Mouse (Mus musculus): ENCODE measurements around the gene Ccl20. TPM values are rescaled to one million over a fixed set of nuclear protein-coding genes. Genes with fewer than 3 reads are reported as not detected.

Ccl20 gene
- total RNA-seq, 4 experiments from 2014 or later: not detected

DNA sequence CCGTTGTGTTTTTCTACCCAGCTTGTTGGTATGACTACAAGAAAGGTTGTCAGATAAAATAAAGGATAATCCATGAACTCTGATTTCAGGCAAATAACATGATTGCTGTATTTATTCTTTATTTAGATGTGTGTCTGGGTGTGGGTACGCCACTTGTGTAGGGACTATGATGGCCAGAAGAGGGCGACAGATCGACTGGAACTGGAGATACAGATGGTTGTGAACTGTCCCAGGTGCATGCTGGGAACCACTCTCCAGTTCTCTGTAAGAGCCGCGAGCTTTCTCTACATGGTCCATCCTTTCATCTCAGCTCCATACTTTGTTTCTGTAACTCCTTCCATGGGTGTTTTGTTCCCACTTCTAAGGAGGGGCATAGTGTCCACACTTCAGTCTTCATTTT, 22.2 kb downstream of the Ccl20 start:
- DNase-seq (ENCODE audit: low spot score): no peak

DNA sequence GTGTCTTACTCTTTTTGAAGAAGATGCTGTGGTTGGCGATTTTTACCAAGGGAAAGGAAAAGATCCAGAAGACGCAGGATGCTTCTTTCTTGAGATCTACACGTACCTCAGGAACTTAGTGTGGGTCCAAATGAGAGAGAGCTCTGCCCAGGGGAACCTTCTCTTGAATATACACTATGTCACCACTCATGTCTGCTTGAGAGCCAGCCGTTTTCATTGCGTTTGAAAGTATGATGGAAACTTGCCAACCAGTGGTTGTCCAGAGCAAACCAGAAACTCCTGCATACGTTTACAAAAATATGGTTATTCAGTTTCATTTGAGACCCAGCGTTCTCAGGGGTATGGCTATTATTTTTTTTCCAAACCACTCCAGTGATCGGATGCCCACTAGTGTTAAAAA, 24.9 kb downstream of the Ccl20 start:
- no peak for DNase-seq (ENCODE audit: low spot score)

DNA sequence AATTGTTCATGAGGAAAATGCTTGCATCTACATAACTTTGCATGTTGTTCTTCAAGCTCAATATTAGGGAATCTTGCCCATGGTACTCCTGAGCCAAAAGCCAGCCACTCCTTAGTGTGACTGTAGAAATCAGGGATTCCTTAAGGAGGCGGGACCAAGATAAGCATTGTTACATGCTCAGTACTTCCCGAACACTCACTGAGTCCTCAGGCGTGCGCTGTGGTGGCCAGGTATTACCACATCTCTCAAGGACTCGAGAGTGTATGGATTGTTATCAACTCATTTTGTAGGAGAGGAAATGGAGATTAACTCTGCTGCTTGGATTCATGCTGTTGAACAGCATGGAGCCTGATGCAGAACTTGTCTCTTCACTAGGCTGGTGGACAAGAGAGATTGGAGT, 25.5 kb downstream of the Ccl20 start:
- DNase-seq (ENCODE audit: low spot score): no peak

DNA sequence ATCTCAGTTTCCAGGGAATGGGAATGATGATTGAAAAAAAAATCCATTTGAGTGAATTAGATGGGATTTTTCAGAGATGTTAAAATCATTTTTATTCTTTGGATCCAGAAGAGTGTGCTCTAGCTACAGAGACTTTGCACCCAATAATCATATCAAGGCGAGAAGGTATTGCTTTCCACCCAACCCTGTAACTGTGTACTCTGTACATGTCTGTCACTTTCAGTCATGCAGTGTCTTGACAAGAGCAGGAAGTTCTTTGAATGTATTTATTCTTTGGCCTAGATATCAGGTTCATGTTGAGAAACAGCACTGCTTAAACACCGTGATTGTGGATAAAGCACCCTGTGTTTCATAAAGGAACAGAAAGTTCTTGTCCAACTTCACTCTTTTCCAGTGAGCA, 30.0 kb downstream of the Ccl20 start:
- DNase-seq (ENCODE audit: low spot score): no peak

DNA sequence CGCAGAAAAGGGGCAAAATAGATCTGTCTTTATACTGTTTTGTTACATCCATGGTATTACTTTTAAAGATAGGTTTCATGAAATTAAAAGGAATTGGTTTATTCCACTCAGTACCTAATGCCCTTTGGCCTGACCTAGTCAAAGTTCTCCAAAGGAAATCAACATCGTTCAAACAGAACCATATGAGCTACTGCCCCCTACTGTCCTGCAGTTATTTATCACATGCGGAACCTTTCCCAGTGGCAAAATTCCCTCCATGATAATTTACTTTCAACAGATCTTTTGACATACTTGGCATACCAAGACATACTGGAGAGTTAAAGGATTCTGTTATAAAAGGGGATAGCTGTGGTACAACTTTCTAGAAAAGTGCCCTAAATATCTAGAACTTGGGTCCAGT, 33.7 kb downstream of the Ccl20 start:
- DNase-seq (ENCODE audit: low spot score): no peak

DNA sequence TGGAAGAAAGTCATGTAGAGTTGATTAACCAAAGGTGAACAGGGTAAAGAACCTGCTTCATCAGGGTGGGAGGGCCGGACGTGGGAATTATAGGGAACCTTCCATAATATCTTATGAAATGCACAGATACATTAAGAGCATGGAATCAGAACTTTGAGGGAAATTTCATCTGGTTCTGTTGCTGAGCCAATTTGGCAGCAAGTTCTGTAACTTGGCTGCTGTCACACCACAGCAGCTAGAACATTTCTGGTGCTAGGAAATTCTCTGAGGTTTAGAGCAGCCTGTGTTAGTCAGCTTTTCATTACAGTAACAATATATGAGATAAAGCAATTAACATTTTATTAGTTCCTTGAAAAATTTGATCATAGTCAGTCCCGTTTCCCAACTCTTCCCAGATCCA, 36.4 kb downstream of the Ccl20 start:
- no peak for DNase-seq (ENCODE audit: low spot score)

DNA sequence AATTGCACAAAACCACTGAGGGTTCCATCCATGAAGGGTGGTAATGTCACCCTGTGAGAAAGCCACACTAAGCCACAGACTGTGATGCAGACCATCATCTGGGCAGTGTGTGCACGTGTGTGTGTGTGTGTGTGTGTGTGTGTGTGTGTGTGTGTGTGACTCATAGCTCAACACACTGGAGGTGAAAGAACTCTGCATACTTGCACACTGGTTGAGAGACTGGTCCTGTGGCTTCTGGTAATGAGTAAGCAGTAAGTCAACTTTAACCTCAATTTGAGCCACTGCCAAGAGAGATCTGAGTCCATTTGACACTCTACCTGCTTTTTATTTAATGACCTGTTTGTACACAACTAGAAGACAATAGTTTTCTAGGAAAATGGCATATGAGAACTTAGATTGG, 40.3 kb downstream of the Ccl20 start:
- no peak for DNase-seq (ENCODE audit: low spot score)

DNA sequence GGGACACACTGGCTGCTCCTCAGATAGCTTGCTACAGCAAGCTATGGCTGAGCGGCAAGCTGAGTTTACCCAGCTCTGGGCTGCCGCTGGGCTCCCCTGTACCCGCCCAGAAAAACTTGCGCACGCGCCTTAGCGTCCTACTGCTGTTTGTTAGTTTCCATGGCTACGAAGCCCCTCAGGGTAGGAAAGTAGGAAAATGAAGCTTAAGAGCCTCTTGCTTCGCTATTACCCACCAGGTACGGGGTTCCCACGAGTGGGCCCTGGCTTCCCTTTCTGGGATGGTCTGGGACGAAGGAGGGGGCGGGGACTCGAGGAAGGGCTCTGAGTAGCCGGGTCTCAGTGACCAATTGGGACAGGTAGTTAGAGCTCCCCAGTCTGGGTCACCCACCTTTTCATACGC, 43.0 kb downstream of the Ccl20 start, which contains the start of gene Daw1:
TSS of gene Daw1 (plus strand) at position 150 of the 400 bp plus-strand sequence.
- no peak for DNase-seq (ENCODE audit: low spot score)

DNA sequence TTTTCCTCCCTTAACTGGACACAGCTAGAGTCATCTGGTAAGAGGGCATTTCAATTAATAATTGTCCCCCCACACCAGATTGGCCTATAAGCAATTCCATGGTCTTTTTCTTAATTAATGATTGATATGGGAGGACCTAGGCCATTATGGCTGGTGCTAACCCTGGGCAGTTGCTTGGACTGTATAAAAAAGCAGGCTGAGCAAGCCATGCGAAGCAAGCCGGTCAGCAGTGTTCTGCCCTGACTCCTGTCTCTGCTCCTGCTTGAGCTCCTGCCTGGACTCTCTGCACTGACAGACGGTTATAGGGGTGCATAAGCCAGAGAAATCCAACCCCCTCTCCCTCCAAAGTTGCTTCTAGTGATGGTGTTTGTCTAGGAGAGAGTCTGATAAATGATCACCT, 45.1 kb downstream of the Ccl20 start:
- no peak for DNase-seq (ENCODE audit: low spot score)

DNA sequence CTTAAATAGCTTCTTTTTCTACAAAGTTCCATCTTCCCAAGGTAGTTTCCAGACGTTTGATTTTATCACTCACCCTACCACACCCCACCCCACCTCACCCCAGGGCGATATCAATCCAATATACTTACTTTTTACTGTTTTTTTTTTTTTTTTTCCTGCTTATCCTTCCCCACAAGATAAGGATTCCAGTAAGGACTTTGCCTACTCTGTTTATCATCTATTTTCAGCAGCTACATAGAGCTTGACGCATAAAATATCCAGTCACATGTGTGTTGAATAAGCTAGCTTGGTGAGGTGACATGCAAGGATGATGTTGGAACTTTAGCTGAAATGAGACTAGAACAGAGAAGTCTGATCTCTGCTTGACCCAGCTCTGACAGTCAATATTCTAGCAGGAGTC, 47.5 kb downstream of the Ccl20 start:
- DNase-seq (ENCODE audit: low spot score): no peak

Other genes with a start within 250 kb of the Ccl20 start
- not detected for gene A030005L19Rik, start 203.4 kb upstream of the Ccl20 start, total RNA-seq (2022)
- not detected for gene A030014E15Rik, start 191.8 kb upstream of the Ccl20 start, total RNA-seq (2022)
- not detected for gene Gm6217, start 185.4 kb upstream of the Ccl20 start, total RNA-seq (2022)
- gene A030003K21Rik, start 173.4 kb upstream of the Ccl20 start, total RNA-seq (2022): not detected
- gene Gm7544, start 160.8 kb upstream of the Ccl20 start, total RNA-seq (2022): not detected
- not detected for gene Gm47955, start 156.5 kb upstream of the Ccl20 start, total RNA-seq (2022)
- gene Gm47959, start 116.2 kb upstream of the Ccl20 start, total RNA-seq (2022): not detected
- gene Slc19a3, start 78.3 kb upstream of the Ccl20 start, total RNA-seq (2022): under 1 TPM; 0.12 to 0.63 (median 0.37) TPM
- gene Krtap28-10, start 74.3 kb upstream of the Ccl20 start, total RNA-seq (2022): not detected
- not detected for gene Gm47969, start 71.8 kb upstream of the Ccl20 start, total RNA-seq (2022)
- not detected for gene A030005K14Rik, start 57.4 kb upstream of the Ccl20 start, total RNA-seq (2022)
- gene Krtap28-13, start 55.8 kb upstream of the Ccl20 start, total RNA-seq (2022): not detected
- not detected for gene Daw1, start 43.0 kb downstream of the Ccl20 start, total RNA-seq (2022)